Mouse (Mus musculus) CH12.LX (cell line): ENCODE data around the gene Gh. TPM values are rescaled to one million over a fixed set of nuclear protein-coding genes. Genes with fewer than 3 reads are reported as not detected.

Experiments
- DNase-seq: peaks from one replicate; pipeline ENCODE4 v3.0.0-alpha.2; 2013; ENCODE audit errors: extremely low read depth
- H3K27ac ChIP-seq: 2 replicates; pipeline ENCODE4 v1.5.1; 2012; ENCODE audit warnings: low read depth, mild to moderate bottlenecking, control low read depth, moderate library complexity; ENCODE audit not compliant: insufficient read depth
- H3K27me3 ChIP-seq: replicated peaks from 2 replicates; pipeline ENCODE3; 2012; ENCODE audit warnings: inconsistent platforms
- H3K36me3 ChIP-seq, 2 experiments: replicated peaks in 1 of 2; 2 replicates each; pipeline versions ENCODE3 to v1.6.1; 2012; ENCODE audit warnings: inconsistent platforms in 1 of 2, low read length in 1 of 2, mild to moderate bottlenecking in 1 of 2, mixed read lengths in 1 of 2, moderate library complexity in 1 of 2; ENCODE audit not compliant: control insufficient read depth in 1 of 2, insufficient read depth in 1 of 2
- H3K4me1 ChIP-seq, 2 experiments: 2 replicates each; pipeline ENCODE4 v1.6.1; 2012; ENCODE audit warnings: inconsistent platforms in 1 of 2, moderate library complexity in 1 of 2; ENCODE audit not compliant: insufficient read depth in 2 of 2, control insufficient read depth in 1 of 2
- H3K4me2 ChIP-seq: 2 replicates; pipeline ENCODE4 v1.6.1; 2012; ENCODE audit warnings: low read depth, mild to moderate bottlenecking, control low read depth; ENCODE audit not compliant: poor library complexity, insufficient read depth, severe bottlenecking
- H3K4me3 ChIP-seq, 3 experiments: fragments of 150-350 bp in 1 of 3; sonication (generic) in 1 of 3; replicated peaks in 1 of 3; 2 replicates each; pipeline versions ENCODE3 to v1.5.1; 2011 to 2012; ENCODE audit warnings: low read depth in 2 of 3, low read length in 2 of 3, mild to moderate bottlenecking in 2 of 3, moderate library complexity in 2 of 3, control low read depth in 1 of 3, improper control_type of control experiment in 1 of 3, inconsistent platforms in 1 of 3, mixed read lengths in 1 of 3; ENCODE audit not compliant: poor library complexity in 1 of 3
- H3K79me2 ChIP-seq: replicated peaks from 2 replicates; pipeline ENCODE4 v1.6.1; 2012; ENCODE audit warnings: mild to moderate bottlenecking, moderate library complexity; ENCODE audit not compliant: control insufficient read depth, poor library complexity, insufficient read depth, severe bottlenecking; ENCODE audit errors: extremely low read depth
- H3K9ac ChIP-seq: 2 replicates; pipeline ENCODE4 v1.6.1; 2012; ENCODE audit warnings: low read depth, mild to moderate bottlenecking, control low read depth, moderate library complexity; ENCODE audit not compliant: insufficient read depth
- H3K9me3 ChIP-seq: replicated peaks from 2 replicates; pipeline ENCODE3; 2012; ENCODE audit warnings: low read length, inconsistent platforms, mixed read lengths
- CTCF ChIP-seq, 2 experiments: IDR thresholded peaks in 1 of 2; conservative IDR thresholded peaks in 1 of 2; 2 replicates each; pipeline ENCODE4 v1.5.1; 2011 to 2012; ENCODE audit warnings: low read depth in 2 of 2, low read length in 2 of 2, improper control_type of control experiment in 1 of 2, inconsistent platforms in 1 of 2, mild to moderate bottlenecking in 1 of 2, moderate library complexity in 1 of 2
- ELF1 ChIP-seq: IDR thresholded peaks from 2 replicates; pipeline ENCODE4 v1.6.1; 2014; ENCODE audit warnings: low read depth, mild to moderate bottlenecking, inconsistent platforms, low read length, improper control_type of control experiment
- GABPA ChIP-seq: IDR thresholded peaks from 2 replicates; pipeline ENCODE4 v1.6.1; 2012; ENCODE audit warnings: low read depth, low read length, improper control_type of control experiment, inconsistent platforms; ENCODE audit not compliant: insufficient replicate concordance
- JUN ChIP-seq: IDR thresholded peaks from 2 replicates; pipeline ENCODE4 v1.6.1; 2011; ENCODE audit warnings: low read depth, mild to moderate bottlenecking, low read length, improper control_type of control experiment, moderate library complexity; ENCODE audit not compliant: insufficient read depth
- KAT2A ChIP-seq: IDR thresholded peaks from 2 replicates; pipeline ENCODE4 v1.6.1; 2012; ENCODE audit warnings: low read length, improper control_type of control experiment, inconsistent platforms; ENCODE audit not compliant: insufficient replicate concordance
- MAX ChIP-seq: IDR thresholded peaks from 2 replicates; pipeline ENCODE4 v1.6.1; 2011; ENCODE audit warnings: low read length, improper control_type of control experiment
- MEF2A ChIP-seq: IDR thresholded peaks from 2 replicates; pipeline ENCODE4 v1.6.1; 2014; ENCODE audit warnings: low read depth, mild to moderate bottlenecking, inconsistent platforms, low read length, improper control_type of control experiment, borderline replicate concordance
- MXI1 ChIP-seq: IDR thresholded peaks from 2 replicates; pipeline ENCODE4 v1.6.1; 2011; ENCODE audit warnings: mild to moderate bottlenecking, low read depth, low read length, improper control_type of control experiment
- NRF1 ChIP-seq: IDR thresholded peaks from 2 replicates; pipeline ENCODE4 v1.6.1; 2014; ENCODE audit warnings: low read depth, mild to moderate bottlenecking, inconsistent platforms, low read length, improper control_type of control experiment, moderate library complexity
- PAX5 ChIP-seq: IDR thresholded peaks from 2 replicates; pipeline ENCODE4 v1.6.1; 2012; ENCODE audit warnings: low read length, inconsistent platforms, mixed read lengths
- POLR2AphosphoS2 ChIP-seq: IDR thresholded peaks from 2 replicates; pipeline ENCODE4 v1.6.1; 2011; ENCODE audit warnings: low read depth, low read length, improper control_type of control experiment
- RAD21 ChIP-seq: IDR thresholded peaks from 2 replicates; pipeline ENCODE4 v1.6.1; 2011; ENCODE audit warnings: low read depth, mild to moderate bottlenecking, low read length, improper control_type of control experiment, moderate library complexity
- SIN3A ChIP-seq: IDR thresholded peaks from 2 replicates; pipeline ENCODE4 v1.6.1; 2012; ENCODE audit warnings: low read length, improper control_type of control experiment, inconsistent platforms
- TBP ChIP-seq: conservative IDR thresholded peaks from 2 replicates; pipeline ENCODE4 v1.6.1; 2011; ENCODE audit warnings: low read depth, low read length, improper control_type of control experiment
- TCF12 ChIP-seq: IDR thresholded peaks from 2 replicates; pipeline ENCODE4 v1.6.1; 2014; ENCODE audit warnings: low read depth, mild to moderate bottlenecking, inconsistent platforms, low read length, improper control_type of control experiment
- UBTF ChIP-seq: IDR thresholded peaks from 2 replicates; pipeline ENCODE4 v1.6.1; 2012; ENCODE audit warnings: low read depth, mild to moderate bottlenecking, inconsistent platforms, low read length, improper control_type of control experiment, moderate library complexity
- USF1 ChIP-seq: IDR thresholded peaks from 2 replicates; pipeline ENCODE4 v1.6.1; 2014; ENCODE audit warnings: low read depth, mild to moderate bottlenecking, inconsistent platforms, low read length, improper control_type of control experiment
- USF2 ChIP-seq: conservative IDR thresholded peaks from 2 replicates; pipeline ENCODE4 v1.6.1; 2011; ENCODE audit warnings: low read depth, low read length, improper control_type of control experiment
- ZC3H11A ChIP-seq: IDR thresholded peaks from 2 replicates; pipeline ENCODE4 v1.6.1; 2012; ENCODE audit warnings: low read depth, mild to moderate bottlenecking, inconsistent platforms, low read length, improper control_type of control experiment
- ZKSCAN1 ChIP-seq: IDR thresholded peaks from 2 replicates; pipeline ENCODE4 v1.6.1; 2012; ENCODE audit warnings: low read depth, inconsistent platforms, low read length, improper control_type of control experiment, borderline replicate concordance
- ZNF384 ChIP-seq: IDR thresholded peaks from 2 replicates; pipeline ENCODE4 v1.6.1; 2012; ENCODE audit warnings: low read depth, low read length, improper control_type of control experiment, inconsistent platforms
- dilution Hi-C: fragments of 300-500 bp; cut with MboI; formaldehyde crosslinking; loops from 2 replicates; pipeline ENCODE4 v1.14.3; 2020; ENCODE audit warnings: low sequenced_read_pairs; ENCODE audit not compliant: extremely low pct_unique_long_range_greater_than_20kb, extremely low pct_ligation_motif_present
- in situ Hi-C: fragments of 300-500 bp; cut with MboI; formaldehyde crosslinking; loops from 3 replicates; pipeline ENCODE4 v1.14.3; 2019; ENCODE audit warnings: low sequenced_read_pairs, low pct_ligation_motif_present, low pct_unique_long_range_greater_than_20kb, mixed read lengths
- polyA plus RNA-seq: library from polyadenylated mRNA; unstranded; fragments of >175 nt; gene quantifications from 2 replicates; pipeline ENCODE4 v1.2.1, GENCODE M21; 2012; ENCODE audit warnings: low read depth; ENCODE audit not compliant: insufficient read length
- total RNA-seq, 2 experiments: library from RNA; depleted of rRNA; stranded (reverse); fragments of 300-350 nt in 1 of 2; fragments of >200 nt in 1 of 2; gene quantifications; 2 replicates each; pipeline ENCODE4 v1.2.3; 2012 to 2014

The Gh gene
- total and polyA plus RNA-seq, 3 experiments: 0.38 to 1.0 (median 0.68) TPM

GRCm38 (mm10) chr11:106286987-106287386, 14.7 kb downstream of the Gh start:
- Histone ChIP-seq H3K9me3 (peaks cover 7% of the 10 kb centered on the region), H3K4me2 (no peak overlapping the region), H3K79me2 (no peaks in the 10 kb centered on the region), H3K27ac (no peak overlapping the region), H3K9ac (no peak overlapping the region), H3K4me1 (peaks cover 0 to 14% of the 10 kb centered on the region in 2 experiments; a peak in 2 of 4 replicates), H3K27me3 (peaks cover 4% of the 10 kb centered on the region), H3K4me3 (no peak overlapping the region), H3K36me3 (no peaks in the 10 kb centered on the region)
- dilution Hi-C loops: no loop called here
- TF ChIP-seq ZKSCAN1 (no peak), TBP (no peak), MAX (no peak), NRF1 (no peak), ELF1 (no peak), SIN3A (no peak), GABPA (no peak)
- no peak for DNase-seq
- in situ Hi-C loops: loop anchor here (5.0 kb wide), 1 partner anchor 40 kb away; no protein-coding TSS in a partner anchor

- Histone ChIP-seq H3K36me3 (no peaks in the 10 kb centered on the region), H3K27ac (no peak overlapping the region), H3K4me1 (peaks cover 0 to 8% of the 10 kb centered on the region in 2 experiments; a peak in 1 of 4 replicates), H3K4me2 (no peak overlapping the region), H3K27me3 (peaks cover 4% of the 10 kb centered on the region), H3K79me2 (no peaks in the 10 kb centered on the region), H3K9me3 (peaks cover 5% of the 10 kb centered on the region), H3K9ac (no peak overlapping the region), H3K4me3 (no peak overlapping the region)
- TF ChIP-seq ZKSCAN1 (no peak), MXI1 (no peak), CTCF (conservative IDR thresholded peaks at IDR 0.05 in 1 of 2, IDR thresholded peaks at IDR 0.05 in 1 of 2; ENCODE audit: low read depth in 2 of 2, low read length in 2 of 2) (no peak), KAT2A (no peak), POLR2AphosphoS2 (no peak), RAD21 (no peak), MEF2A (no peak), JUN (no peak), USF1 (no peak), TCF12 (no peak), PAX5 (no peak), UBTF (no peak), ZNF384 (no peak), ELF1 (no peak), USF2 (no peak), ZC3H11A (no peak)
- dilution Hi-C loops: no loop called here
- no peak for DNase-seq
- in situ Hi-C loops: loop anchor here (5.0 kb wide), 1 partner anchor 41 kb away; no protein-coding TSS in a partner anchor
Observed at GRCm38 (mm10) chr11:106286206-106286605, 15.5 kb downstream of the Gh start.
